Mouse (Mus musculus) midbrain, embryonic 15.5 days (tissue): ENCODE measurements around the gene Nelfcd. TPM values are rescaled to one million over a fixed set of nuclear protein-coding genes. Genes with fewer than 3 reads are reported as not detected.
A peak's percentile ranks its signal among the peaks of the same experiment; 100 is the strongest.

ENCODE experiments used
- ATAC-seq: fragments of 200-750 bp; cut with Nextera tagmentation; replicated peaks from 2 replicates; pipeline ENCODE4 v1.8.0; 2017; ENCODE audit warnings: moderate TSS enrichment
- H3K27ac ChIP-seq: fragments of 300-500 bp; sonication (generic); 2 replicates; pipeline ENCODE4 v1.5.1; 2015; ENCODE audit warnings: mild to moderate bottlenecking, inconsistent platforms
- H3K27me3 ChIP-seq: fragments of 300-500 bp; sonication (generic); replicated peaks from 2 replicates; pipeline ENCODE4 v1.6.1; 2015; ENCODE audit warnings: inconsistent platforms
- H3K36me3 ChIP-seq: fragments of 300-500 bp; sonication (generic); replicated peaks from 2 replicates; pipeline ENCODE4 v1.6.1; 2015; ENCODE audit warnings: inconsistent platforms
- H3K4me1 ChIP-seq: fragments of 300-500 bp; sonication (generic); 2 replicates; pipeline ENCODE4 v1.6.1; 2015; ENCODE audit warnings: inconsistent platforms
- H3K4me2 ChIP-seq: fragments of 300-500 bp; sonication (generic); 2 replicates; pipeline ENCODE4 v1.6.1; 2015; ENCODE audit warnings: inconsistent platforms, mild to moderate bottlenecking, moderate library complexity
- H3K4me3 ChIP-seq: fragments of 300-500 bp; sonication (generic); 2 replicates; pipeline ENCODE4 v1.5.1; 2015; ENCODE audit warnings: mild to moderate bottlenecking, inconsistent platforms
- H3K9ac ChIP-seq: fragments of 300-500 bp; sonication (generic); 2 replicates; pipeline ENCODE4 v1.6.1; 2015; ENCODE audit warnings: mild to moderate bottlenecking, inconsistent platforms
- H3K9me3 ChIP-seq: fragments of 300-500 bp; sonication (generic); 2 replicates; pipeline ENCODE4 v1.6.1; 2016; ENCODE audit warnings: inconsistent platforms
- WGBS: fragments of 180-500 bp; shearing (Covaris S2); methylation state at CpG from one replicate; pipeline ENCODE4 v1.1.7; 2015; ENCODE audit warnings: mixed read lengths; 5-methylcytosine and 5-hydroxymethylcytosine counted together
- polyA plus RNA-seq: library from polyadenylated mRNA; unstranded; fragments of >200 nt; fragmentation: Nextera tagmentation; extraction: Ambion mirVana; gene quantifications from 2 replicates; pipeline ENCODE4 v1.2.1, GENCODE M21; 2015

Gene Nelfcd
- polyA plus RNA-seq, 1 experiment from 2014 or later: 114 TPM

DNA sequence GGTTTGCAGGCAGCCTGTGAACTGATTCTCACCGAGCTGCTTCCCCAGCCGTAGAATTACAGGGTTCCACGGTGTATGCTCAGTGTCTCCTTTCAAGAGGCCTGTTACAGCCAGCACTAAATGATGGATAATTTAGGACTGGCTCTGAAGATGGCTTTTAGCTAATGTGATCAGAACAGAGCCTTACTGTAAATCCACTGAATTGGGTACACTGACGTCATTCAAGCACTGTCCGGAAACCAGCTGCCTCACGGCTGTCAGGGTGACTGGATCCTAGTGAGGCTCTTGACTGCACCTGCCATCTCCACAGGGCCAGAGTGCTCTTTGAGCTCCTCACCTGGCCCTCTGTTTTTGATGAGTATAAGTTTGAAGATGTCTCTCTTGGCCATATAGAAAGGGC is 5.5 kb downstream of the Nelfcd start:
- H3K27me3 ChIP-seq: no peaks in the 10 kb centered on the region
- H3K4me3 ChIP-seq: no peak overlapping the region
- H3K4me2 ChIP-seq: no peak overlapping the region
- no peak overlapping the region for H3K27ac ChIP-seq
- H3K36me3 ChIP-seq: peaks cover 17% of the 10 kb centered on the region; the same call in 1 of the 2 replicates
- H3K9me3 ChIP-seq: no peaks in the 10 kb centered on the region
- peaks cover 9% of the 10 kb centered on the region for H3K4me1 ChIP-seq
- 95% methylated on average over 6 of the region's 6 CpGs for WGBS
- H3K9ac ChIP-seq: no peak overlapping the region
- ATAC-seq: no peak

DNA sequence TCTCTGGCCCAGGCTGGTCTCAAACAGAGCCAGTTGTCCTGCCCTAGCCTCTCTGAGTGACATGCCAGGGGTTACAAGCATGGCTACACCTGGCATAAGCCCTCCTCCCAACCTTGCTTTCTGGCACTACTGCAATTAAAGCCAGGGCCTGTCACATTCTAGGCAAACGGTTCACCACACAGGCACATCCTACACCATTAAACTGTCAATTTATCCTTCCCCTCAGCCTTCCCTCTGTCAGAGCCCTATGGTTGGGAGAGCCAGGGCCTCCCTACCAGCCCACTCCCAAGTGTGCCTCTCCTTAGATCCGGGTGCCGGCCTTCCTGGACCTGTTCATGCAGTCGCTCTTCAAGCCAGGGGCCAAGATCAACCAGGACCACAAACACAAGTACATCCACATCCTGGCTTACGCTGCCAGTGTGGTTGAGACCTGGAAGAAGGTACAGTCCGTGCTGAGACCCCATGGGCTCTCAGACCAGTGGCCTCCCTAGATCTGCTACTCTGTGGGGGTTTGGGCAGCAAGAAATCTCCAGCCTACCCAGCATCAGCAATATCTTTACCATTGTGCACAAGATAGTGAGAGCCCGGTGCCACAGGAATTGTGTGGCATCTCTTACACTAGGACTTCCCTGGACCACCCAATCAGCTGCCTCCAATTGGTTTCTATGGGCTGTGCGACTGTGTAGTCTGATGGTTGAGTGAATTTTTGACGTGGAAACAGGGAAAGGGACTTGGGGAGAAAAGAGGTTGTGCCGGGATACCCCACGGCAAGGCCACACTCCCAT is 8.9 kb downstream of the Nelfcd start:
- Histone ChIP-seq H3K9ac (no peak overlapping the region), H3K9me3 (no peaks in the 10 kb centered on the region), H3K4me1 (0 out of 2 replicates have a peak, but pooled peaks cover 3% of the 10 kb centered on the region), H3K4me3 (no peak overlapping the region), H3K27me3 (no peaks in the 10 kb centered on the region), H3K36me3 (peaks cover 23% of the 10 kb centered on the region; the same call in 1 of the 2 replicates), H3K27ac (no peak overlapping the region), H3K4me2 (no peak overlapping the region)
- WGBS: 92% methylated on average over 11 of the region's 11 CpGs
- no peak for ATAC-seq

DNA sequence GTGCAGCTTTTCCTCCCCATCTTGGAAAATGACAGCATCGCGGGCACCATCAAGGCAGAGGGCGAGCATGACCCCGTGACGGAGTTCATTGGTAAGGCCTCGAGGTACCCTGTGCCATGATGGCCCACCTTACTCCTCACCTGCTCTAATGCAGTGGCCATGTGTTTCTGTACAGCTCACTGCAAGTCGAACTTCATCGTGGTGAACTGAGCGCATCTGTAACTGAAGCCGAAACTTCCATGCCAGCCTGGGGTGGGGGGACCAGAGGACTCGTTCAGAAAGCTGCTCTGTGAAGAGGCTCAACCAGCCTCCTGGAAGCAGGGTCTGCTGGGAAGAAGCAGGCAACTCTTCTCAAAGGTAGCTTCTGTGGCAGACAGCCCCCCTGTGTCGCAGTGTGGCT is 11.3 kb downstream of the Nelfcd start:
- Histone ChIP-seq H3K9me3 (no peaks in the 10 kb centered on the region), H3K4me2 (no peak overlapping the region), H3K4me1 (0 out of 2 replicates have a peak, but pooled peaks cover 3% of the 10 kb centered on the region), H3K9ac (no peak overlapping the region), H3K36me3 (peaks cover 23% of the 10 kb centered on the region; the same call in 1 of the 2 replicates), H3K27ac (no peak overlapping the region), H3K27me3 (no peaks in the 10 kb centered on the region), H3K4me3 (no peak overlapping the region)
- no peak for ATAC-seq
- 94% methylated on average over 12 of the region's 12 CpGs for WGBS

DNA sequence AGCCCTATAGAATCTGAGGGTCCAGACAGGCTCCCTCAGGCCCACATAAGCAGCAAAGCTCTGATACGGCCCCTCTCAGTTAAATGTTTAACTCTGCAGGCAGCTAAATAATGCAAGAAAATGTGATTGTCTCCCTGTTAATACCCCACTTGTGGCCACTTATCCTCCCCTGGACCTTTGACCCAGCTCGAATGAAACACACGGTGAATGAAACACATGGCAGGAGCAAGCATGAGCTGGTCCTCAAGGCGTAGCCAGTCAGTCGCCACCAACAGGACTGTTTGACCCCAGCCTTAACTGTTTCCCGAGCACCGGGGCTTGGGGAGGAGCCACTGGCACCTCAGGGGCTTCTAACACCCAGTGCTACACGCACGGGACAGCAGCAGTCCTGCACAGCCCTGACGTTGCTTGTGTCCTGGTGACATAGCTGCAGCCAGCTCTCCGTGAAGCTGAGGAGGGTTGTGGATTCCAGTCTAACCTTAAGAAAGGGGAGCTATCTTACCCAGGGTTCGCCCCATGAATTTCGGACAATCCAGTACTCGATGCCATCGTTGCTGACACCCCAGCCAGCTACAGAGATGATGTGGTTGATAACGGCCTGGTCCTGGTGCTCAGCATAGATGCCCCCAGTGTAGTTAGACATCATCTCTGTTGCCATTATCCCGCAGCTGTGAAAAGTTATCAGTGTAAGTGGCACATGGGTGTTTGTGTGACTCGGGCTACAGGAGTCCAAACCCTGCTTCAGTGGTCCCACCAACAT is 12.7 kb downstream of the Nelfcd start:
- WGBS: 78% methylated on average over 18 of the region's 18 CpGs
- Histone ChIP-seq H3K27ac (no peak overlapping the region), H3K36me3 (peaks cover 23% of the 10 kb centered on the region; the same call in 1 of the 2 replicates), H3K9me3 (no peaks in the 10 kb centered on the region), H3K9ac (no peak overlapping the region), H3K4me2 (no peak overlapping the region), H3K4me3 (no peak overlapping the region), H3K27me3 (no peaks in the 10 kb centered on the region), H3K4me1 (0 out of 2 replicates have a peak, but pooled peaks cover 3% of the 10 kb centered on the region)
- no peak for ATAC-seq

DNA sequence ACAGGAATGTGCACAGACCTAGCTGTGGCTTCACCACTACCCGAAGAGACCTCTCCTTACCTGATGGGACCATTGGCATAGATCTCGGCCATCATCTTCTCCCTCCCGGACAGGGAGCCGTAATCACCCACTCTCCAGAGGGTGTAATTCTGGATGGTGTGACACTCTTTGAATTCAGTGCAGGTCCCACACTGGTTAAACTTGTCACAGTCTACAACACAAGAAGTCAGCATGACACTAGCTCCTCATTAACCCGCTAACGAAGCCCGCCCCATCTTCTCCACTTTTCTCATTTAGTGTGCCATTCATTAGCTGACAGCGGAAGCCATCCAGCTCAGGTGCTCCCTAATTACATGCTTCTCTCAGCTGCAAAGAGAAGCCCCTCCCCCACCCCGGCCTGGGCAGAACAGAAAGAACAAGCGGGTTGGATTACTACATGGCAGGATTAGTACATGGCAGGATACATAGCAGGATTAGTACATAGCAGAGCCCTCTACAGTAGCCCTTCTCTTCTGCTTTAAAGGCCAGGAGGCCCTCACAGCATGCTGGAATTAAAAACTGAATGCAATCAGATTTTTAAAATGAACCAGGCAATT is 13.5 kb downstream of the Nelfcd start:
- Histone ChIP-seq H3K27me3 (no peaks in the 10 kb centered on the region), H3K4me2 (no peak overlapping the region), H3K4me3 (no peak overlapping the region), H3K27ac (no peak overlapping the region), H3K36me3 (peaks cover 23% of the 10 kb centered on the region; the same call in 1 of the 2 replicates), H3K9me3 (no peaks in the 10 kb centered on the region), H3K9ac (no peak overlapping the region), H3K4me1 (0 out of 2 replicates have a peak, but pooled peaks cover 3% of the 10 kb centered on the region)
- 64% methylated on average over 10 of the region's 10 CpGs for WGBS
- ATAC-seq: peak; percentile 65

DNA sequence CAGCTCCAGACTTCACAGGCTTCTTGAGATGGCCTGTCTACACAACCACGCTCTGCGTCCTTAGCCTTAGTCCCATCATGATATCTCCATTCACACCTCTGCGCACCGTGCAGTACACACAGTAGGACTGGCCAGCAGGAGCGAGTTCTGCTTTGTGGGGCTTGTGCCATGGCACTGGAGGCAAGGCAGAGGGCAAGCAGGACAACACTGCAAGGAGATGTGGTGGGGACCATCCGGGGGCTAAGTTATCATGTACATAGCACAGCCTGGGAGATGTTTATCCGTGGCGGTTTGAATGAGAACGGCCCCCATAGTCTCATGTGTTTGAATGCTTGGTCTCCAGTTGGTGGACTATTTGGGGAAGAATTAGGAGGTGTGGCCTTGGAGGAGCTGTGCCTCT is 19.3 kb downstream of the Nelfcd start:
- H3K4me1 ChIP-seq: peaks cover 21% of the 10 kb centered on the region
- H3K27ac ChIP-seq: no peak overlapping the region
- no peak overlapping the region for H3K4me2 ChIP-seq
- H3K9ac ChIP-seq: no peak overlapping the region
- ATAC-seq: no peak
- no peaks in the 10 kb centered on the region for H3K27me3 ChIP-seq
- H3K4me3 ChIP-seq: no peak overlapping the region
- no peaks in the 10 kb centered on the region for H3K36me3 ChIP-seq
- no peaks in the 10 kb centered on the region for H3K9me3 ChIP-seq
- WGBS: 98% methylated on average over 9 of the region's 9 CpGs

DNA sequence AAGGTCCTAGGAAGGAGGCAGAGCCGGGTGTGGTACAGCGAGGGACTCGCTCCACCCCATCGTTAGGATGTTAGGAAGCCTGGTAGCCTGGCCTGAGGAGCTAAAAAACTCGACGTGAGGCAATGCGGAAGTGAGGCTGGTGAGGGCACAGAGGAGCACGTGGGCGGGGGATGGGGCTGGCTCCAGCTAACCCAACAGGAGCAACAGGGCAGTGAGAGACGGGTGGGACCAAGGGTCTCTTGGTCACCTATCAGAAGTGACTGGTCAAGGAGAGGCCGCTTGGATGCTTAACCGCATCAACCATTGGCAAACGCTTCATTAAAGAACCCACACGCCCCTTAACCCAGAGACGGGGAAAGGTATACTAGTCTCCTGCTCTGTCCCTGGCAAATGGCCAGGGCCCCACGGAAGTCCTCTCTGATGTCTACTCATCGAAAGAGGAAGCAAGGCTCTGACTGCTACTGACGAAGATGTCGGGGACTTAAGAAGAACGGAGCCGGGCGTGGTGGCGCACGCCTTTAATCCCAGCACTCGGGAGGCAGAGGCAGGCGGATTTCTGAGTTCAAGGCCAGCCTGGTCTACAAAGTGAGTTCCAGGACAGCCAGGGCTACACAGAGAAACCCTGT is 20.6 kb downstream of the Nelfcd start:
- Histone ChIP-seq H3K27ac (no peak overlapping the region), H3K4me1 (peaks cover 21% of the 10 kb centered on the region), H3K4me2 (no peak overlapping the region), H3K4me3 (no peak overlapping the region), H3K36me3 (no peaks in the 10 kb centered on the region), H3K9me3 (no peaks in the 10 kb centered on the region), H3K9ac (no peak overlapping the region), H3K27me3 (no peaks in the 10 kb centered on the region)
- ATAC-seq: no peak
- WGBS: 93% methylated on average over 26 of the region's 26 CpGs

DNA sequence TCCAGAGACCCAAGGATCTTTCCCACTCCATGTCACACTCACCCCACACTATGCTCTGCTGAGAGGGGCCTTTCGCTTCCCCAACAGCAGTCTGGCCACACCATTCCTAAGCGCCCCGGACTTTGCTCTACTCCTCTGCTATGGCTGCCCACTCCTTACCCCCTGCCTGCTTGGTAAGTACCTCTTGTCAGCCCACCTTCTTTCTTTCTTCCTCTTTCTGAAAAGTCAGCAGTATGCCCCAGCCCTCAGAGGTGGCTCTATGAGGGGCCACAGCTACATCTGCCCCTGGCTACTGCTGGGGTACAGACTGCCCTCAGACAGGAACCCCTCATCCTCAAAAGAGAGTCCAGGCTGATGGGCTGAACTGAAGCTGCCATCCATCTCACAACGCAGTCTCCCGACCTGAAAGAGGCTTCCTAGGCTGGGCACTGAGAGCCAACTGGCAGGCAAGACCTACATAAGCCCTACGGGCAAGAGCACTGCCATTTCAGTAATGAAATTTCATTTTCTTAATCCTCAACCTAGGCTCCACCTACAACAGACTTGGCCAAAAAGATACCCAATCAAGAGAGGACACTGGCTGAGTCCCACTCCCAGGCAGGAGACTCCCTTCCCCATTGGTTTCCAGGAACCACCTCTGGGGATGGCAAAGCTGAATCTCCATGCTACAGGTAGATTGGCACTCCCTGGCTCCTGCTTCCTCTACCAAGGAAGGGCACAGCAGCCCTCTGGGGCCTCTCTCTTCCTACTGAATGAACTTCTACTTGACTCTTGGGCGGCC is 21.5 kb downstream of the Nelfcd start:
- Histone ChIP-seq H3K27me3 (no peaks in the 10 kb centered on the region), H3K4me2 (no peak overlapping the region), H3K4me1 (peaks cover 21% of the 10 kb centered on the region), H3K9me3 (no peaks in the 10 kb centered on the region), H3K36me3 (no peaks in the 10 kb centered on the region), H3K27ac (no peak overlapping the region), H3K4me3 (no peak overlapping the region), H3K9ac (no peak overlapping the region)
- no peak for ATAC-seq
- WGBS: 94% methylated on average over 7 of the region's 7 CpGs

DNA sequence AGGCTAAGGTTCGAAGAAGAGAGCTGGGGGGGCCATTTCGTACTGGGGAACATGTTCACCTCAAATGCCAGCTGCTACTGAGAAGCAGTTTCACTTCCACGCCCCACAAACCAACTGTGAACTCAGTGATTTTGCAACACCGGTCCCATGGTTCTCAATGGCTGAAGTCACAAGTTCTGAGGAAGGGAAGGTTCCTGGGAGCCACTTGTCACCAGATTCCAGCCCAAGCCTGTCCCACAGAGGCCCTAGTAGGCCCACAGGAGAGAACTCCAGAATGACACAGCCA is 22.0 kb downstream of the Nelfcd start:
- Histone ChIP-seq H3K4me1 (peaks cover 21% of the 10 kb centered on the region), H3K9ac (no peak overlapping the region), H3K27ac (no peak overlapping the region), H3K4me3 (no peak overlapping the region), H3K4me2 (peak overlapping the region; percentile 83; the same call in 1 of the 2 replicates), H3K36me3 (no peaks in the 10 kb centered on the region), H3K9me3 (no peaks in the 10 kb centered on the region), H3K27me3 (no peaks in the 10 kb centered on the region)
- WGBS: 96% methylated on average over 4 of the region's 4 CpGs
- no peak for ATAC-seq

DNA sequence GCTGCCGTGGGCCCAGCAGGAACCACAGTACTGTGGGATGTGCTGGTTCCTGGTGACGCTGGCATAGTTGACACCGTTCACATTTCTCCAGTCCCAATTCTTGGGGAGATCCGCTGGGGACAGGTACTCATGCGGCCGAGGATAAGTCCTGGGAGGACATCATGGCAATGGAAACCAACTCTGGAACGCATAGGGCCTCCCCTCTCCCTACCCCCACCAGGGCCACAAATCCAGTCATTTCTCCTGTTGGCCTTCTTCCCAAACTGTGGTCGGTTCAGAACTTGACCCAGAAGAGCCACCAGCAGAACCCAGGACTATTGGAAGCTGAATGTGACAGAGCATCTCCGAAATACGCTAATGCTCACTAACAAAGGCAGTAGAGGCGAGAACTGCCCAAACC is 22.6 kb downstream of the Nelfcd start:
- no peak; the same call in 1 of the 2 replicates for ATAC-seq
- no peaks in the 10 kb centered on the region for H3K36me3 ChIP-seq
- WGBS: 62% methylated on average over 11 of the region's 11 CpGs

DNA sequence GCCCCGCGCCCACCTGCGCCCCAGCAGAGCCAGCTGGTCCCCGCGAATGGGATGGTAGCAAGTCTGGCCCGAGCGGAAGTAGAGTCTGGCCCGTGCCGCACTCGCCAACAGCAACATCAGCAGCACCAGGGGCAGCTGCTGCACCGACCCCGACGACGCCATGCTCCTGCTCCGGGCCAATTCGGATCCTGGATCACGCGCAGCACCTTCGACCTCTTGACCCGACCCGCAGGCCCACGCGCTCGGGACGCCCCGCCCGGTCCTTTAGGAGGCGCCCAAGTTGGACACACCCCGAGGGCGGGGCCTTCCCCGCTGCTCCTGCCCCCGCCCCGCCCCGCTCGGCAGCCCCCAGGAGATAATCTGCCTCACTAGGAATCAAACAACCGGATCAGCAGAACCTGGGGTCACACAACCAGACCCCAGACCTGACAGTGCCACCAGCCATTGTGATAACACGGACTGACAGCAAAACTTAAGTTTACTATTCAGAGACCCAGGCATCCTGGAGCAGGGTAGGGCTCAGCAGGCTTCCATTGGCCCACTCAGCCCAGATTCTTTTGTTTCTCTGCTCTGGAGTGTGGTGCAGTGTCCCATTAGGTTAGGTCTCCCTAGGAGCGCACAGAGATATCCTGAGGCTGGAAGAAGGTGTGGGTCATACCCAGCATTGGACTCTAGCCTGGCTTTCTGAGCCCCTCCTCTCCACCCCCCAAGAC is 23.3 kb downstream of the Nelfcd start, which contains the start of gene Ctsz:
Gene Ctsz (minus strand): TSS at position 303 of the 713 bp plus-strand sequence.
- peak within 1 kb of the TSS; percentile 83 for H3K4me2 ChIP-seq
- ATAC-seq: peak; percentile 73
- H3K27me3 ChIP-seq: no peaks in the 10 kb centered on the region
- peak within 1 kb of the TSS; percentile 48 for H3K4me3 ChIP-seq
- H3K9me3 ChIP-seq: no peaks in the 10 kb centered on the region
- peak within 1 kb of the TSS; percentile 47 for H3K9ac ChIP-seq
- WGBS: under 1% methylated on average over 38 of the region's 38 CpGs
- H3K27ac ChIP-seq: no peak within 1 kb of the TSS
- no peaks in the 10 kb centered on the region for H3K36me3 ChIP-seq
- H3K4me1 ChIP-seq: peaks cover 21% of the 10 kb centered on the region

More for the DNA sequence above, 22.6 kb downstream of the Nelfcd start:
- Histone ChIP-seq H3K9me3 (no peaks in the 10 kb centered on the region), H3K4me3 (peak overlapping the region; percentile 48), H3K4me1 (peaks cover 21% of the 10 kb centered on the region), H3K4me2 (peak overlapping the region; percentile 83), H3K27me3 (no peaks in the 10 kb centered on the region), H3K9ac (peak overlapping the region; percentile 47), H3K27ac (no peak overlapping the region)
